Mouse (Mus musculus) gastrocnemius, postnatal 14 days (tissue): ENCODE data around the gene Pnmal2. TPM values are rescaled to one million over a fixed set of nuclear protein-coding genes. Genes with fewer than 3 reads are reported as not detected.

Source experiments
- DNase-seq: peaks from one replicate; pipeline ENCODE4 v3.0.0; 2021; ENCODE audit warnings: mixed read lengths
- intact Hi-C: fragments of 180-260 bp; cut with DNase I; formaldehyde crosslinking; loops from one replicate; pipeline ENCODE4 v1.15.1; 2025; ENCODE audit warnings: low total_unique reads
- total RNA-seq, 2 experiments: library from RNA; stranded (reverse); gene quantifications; 2 replicates each; pipeline ENCODE4 v1.2.3; 2021

Gene Pnmal2
- total RNA-seq, 2 experiments from 2014 or later: 9.2 to 11.8 TPM

DNA sequence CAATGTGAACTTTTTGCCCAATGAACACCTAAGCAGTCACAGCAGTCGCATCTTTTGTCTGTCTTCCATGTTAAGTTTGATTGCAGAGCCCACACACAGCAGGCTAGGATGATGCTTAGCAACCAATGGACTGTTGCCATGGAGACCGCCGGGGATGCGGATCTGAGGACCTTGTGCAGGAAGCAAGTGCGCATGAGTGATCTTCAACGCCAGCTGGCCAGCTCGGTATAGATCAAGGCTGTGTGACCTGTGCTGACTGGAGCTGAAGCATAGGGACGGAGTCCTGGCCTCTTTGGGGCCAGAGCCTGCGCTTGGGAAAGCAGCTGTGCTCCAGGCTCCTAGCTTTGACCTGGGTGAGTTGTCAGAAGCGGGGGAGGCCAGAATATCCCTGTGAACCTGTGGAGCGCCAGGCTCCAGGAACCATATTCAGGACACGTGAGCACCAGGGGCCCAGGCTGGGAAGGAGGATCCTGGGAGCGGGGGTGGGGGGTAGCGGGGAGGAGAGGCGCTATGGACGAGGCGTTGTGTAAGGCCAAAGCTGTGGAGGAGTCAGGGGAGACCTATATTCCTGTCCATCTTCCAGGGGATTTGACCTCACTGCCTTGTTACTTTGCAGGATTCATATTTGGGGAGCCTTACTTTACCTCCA is 15.2 kb downstream of the Pnmal2 start, which contains the start of gene Pnmal1:
TSS of gene Pnmal1 (plus strand) at position 141 of the 649 bp plus-strand sequence.
- no peak for DNase-seq
- intact Hi-C loops: no loop called here

DNA sequence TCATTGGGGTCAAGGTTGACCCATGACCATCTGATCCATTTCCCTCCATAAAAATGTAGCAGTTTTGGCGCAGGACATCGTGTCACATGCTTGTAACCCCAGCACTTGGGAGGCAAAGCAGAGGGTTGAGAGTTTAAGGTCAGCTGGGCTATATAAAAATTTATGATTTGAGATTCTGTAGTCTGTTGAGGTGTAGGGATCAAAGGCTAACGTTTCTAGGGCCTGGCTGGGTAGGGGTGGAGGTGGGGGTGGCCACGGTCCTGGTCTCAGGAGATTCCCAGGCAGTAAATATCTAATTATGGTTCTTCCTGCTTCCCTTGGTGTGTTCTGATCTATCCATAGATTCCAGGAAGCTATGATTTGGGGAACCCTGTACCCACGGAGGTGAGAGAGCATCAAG is 17.2 kb downstream of the Pnmal2 start:
- intact Hi-C loops: no loop called here
- DNase-seq: no peak

DNA sequence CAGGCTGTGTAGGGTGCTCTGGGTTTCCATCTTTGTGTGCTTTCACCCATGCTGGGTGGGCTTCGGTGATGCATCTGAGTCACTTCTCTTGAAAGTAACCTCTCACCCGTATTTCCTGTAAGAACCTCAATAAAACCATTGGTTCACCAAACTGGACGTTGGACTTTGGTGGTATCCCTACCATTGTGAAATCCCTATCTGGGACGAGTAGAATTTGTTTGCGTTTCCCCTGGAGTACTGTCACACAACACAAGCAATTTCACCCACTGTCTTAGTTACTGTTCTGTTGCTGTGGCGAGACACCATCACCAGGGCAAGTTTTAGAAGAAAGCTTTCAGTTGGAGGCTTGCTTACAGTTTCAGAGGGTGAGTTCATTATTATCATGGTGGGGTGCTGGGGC is 23.9 kb downstream of the Pnmal2 start:
- intact Hi-C loops: no loop called here
- no peak for DNase-seq

DNA sequence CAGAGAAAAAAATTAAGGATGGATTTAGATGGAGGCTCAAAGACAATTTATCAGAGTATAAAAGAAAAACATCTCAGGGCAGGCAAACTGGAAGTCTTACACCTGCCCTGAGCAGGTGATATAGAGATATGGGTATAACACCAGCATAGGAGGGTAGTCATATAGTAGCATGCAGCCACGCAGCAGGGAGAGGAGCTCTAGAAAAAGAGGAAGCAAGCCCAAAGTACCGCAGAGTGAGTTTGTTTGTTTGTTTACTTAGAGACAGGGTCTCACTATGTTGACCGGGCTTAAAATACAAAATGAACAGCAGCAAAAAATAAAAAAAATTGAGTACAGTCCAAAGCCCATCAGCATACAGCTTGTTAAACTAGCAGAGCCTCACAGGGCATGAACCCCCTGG is 26.7 kb downstream of the Pnmal2 start:
- intact Hi-C loops: no loop called here
- no peak for DNase-seq

DNA sequence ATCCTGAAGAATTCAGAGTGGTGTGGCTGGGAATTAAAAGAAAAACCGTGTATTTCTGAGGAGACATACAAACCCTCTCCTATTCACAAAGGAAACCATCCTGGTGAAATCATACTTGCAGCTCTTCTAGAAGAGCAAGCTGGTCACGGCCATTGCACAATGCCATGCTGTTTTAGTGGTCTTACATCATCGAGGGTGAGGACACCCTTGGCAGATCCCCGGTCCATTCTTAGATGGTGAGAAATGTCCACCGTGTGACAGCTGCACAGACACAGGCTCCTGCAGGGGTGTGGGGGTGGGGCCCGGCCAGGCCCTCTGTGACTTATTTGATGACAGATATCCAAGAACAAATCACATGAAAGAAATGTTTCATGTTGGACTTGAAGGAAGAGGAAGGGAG is 29.5 kb downstream of the Pnmal2 start:
- intact Hi-C loops: no loop called here
- peak; percentile 59 for DNase-seq

DNA sequence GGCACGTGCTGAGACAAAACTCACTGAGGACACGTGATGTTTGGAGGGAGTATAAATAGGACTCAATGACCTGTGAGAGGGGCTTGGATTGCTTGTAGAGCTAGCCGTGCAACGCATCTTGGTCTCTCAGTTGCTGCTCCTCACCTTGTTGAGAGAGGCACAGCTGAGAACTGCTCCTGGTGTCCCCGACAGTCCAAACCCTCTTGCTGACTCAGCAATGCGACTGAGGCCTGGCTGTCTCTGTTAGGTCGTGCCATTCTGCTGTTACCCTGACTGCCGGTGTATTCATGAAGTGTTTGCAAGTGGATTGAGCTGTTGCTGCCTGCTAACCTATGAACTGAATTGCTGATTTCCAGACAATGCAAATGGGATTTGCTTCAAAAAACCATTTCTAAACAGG is 31.8 kb downstream of the Pnmal2 start:
- intact Hi-C loops: no loop called here
- no peak for DNase-seq

DNA sequence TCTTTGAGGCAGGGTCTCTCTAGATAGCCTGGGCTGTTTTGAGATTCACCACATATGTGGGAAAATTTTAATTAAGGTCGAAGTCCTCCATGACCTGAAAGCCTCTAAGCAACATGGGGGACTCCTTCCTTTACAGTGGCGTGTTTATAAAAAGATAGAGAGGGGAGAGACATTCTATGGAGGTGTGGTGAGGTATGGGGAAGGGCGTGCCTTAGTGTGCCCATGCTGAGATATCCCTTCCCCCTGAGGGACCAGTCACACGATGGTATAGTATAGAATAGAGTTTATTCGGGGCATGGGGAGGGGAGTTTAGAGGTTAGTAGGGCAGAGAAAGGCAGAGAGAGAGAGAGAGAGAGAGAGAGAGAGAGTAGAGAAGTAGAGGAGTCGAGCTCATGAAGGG is 33.7 kb downstream of the Pnmal2 start:
- intact Hi-C loops: no loop called here

DNA sequence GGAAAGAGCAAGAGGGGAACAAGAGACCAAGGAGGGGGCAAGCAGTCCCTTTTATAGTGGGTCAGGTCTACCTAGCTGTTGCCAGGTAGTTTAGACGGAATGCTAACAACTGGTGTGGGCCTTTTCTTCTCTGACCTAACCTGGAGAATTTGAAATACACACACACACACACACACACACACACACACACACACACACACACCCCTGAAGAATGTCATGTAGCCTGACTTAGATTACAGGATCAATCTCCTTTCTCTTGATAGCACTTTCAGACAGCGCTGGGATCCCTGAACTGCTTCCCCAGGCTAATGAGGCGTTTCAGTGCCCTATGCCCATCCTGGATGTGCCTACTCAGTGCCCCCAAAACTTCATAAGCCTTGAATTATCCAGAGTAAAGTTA is 34.1 kb downstream of the Pnmal2 start:
- intact Hi-C loops: no loop called here
- no peak for DNase-seq

More for the DNA sequence above, 33.7 kb downstream of the Pnmal2 start:
- DNase-seq: no peak

DNA sequence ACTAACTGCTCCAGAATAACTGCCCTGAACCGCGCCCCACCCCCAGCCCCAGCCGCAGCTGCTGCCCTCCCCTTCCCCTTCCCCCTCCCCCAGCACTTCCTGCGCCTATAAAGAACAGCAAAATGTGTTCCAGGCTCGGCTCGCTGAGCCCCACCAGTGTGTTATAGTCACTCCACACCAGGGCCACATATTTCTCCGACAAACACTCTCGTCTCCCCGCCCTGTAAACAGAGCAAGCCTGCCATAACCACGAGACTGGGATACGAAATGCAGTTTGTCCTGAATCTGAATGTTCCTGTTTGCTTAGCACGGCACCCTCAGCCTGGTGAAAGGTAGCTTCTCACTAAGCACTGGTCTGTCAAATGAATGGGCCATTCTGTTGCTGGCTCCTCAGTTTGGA is 35.9 kb downstream of the Pnmal2 start:
- DNase-seq: peak; percentile 64
- intact Hi-C loops: no loop called here

DNA sequence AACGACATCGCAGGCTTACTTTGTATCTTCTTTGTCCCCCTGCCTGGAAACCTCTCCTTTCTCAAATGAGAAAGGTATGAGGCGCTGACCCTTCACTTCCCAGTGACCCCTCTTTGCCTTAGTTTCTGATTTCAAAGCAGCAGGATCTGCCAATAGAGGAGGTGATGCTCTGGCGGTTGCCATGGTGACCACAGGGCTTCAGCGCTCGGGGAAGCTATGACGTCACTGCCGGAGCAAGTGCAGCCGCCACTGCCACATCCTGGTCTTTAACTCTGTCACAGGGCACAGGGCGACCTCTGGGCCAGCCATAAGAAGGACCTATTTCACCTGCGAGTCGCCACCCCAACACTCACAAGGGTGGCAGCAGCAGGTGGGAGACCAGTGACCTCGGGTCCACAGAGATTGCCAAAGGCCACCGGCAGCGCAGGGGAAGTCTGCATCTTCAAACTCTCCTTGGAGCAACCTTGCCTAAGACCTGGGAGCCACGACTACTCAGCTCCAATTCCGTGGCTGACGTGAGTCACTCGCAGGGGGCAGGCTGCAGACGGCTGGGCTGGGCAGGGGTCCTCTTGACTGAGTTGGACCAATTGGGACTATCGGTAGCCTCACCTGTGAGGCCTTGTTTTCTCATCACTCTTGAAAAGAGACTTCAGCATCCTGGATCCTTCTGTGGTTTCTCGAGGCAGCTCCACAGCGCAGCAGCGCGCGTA is 38.5 kb downstream of the Pnmal2 start, which contains the start of gene Gm42372:
TSS of gene Gm42372 (plus strand) at position 228 of the 710 bp plus-strand sequence.
- intact Hi-C loops: no loop called here
- peak; percentile 33 for DNase-seq

DNA sequence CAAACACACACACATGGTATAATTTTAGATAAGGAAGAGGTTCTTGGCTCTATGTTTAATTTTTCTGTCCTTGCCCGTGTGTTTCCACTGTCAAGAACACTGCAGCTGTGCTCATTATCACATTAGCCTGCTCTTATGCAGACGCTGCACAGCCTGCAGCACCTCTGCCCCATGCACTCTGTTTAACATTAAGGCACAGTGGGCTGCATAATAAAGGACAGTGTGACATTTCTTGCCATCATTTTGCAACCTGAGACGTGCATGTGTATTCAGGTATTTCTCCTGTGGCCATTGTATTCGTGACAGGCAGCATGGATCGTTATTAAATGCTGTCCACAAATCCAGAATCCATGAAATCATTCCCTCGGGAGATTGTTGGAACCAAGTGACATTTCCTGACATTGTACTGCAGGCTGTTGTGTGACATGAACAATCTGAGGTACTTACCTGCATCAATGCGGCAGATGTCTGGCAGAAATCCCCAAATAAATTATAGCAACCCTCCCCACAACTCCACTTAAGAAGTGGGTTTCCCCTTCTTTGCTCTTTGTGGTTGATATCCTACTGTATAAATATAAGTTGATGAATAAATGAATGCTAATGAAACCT is 43.2 kb downstream of the Pnmal2 start:
- no peak for DNase-seq

DNA sequence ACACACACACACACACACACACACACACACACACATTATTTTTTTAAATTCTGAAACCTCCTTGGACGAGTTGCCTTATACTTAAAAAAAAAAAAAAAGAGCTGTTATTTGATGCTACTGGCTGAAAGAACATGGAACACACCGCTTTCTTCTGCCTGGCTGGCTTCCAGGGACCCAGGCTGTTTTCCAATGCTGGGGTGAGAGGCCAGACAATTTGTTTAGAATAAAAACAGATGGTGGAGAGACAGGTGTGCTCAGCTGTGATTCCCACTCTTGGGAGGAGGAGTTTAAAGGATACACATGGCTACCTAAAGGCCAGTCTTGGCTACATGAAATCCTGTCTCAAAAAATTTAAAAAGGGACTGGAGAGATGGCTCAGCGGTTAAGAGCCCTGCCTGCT is 43.9 kb downstream of the Pnmal2 start:
- peak; percentile 54 for DNase-seq
- intact Hi-C loops: no loop called here

More for the DNA sequence above, 43.2 kb downstream of the Pnmal2 start:
- intact Hi-C loops: no loop called here

DNA sequence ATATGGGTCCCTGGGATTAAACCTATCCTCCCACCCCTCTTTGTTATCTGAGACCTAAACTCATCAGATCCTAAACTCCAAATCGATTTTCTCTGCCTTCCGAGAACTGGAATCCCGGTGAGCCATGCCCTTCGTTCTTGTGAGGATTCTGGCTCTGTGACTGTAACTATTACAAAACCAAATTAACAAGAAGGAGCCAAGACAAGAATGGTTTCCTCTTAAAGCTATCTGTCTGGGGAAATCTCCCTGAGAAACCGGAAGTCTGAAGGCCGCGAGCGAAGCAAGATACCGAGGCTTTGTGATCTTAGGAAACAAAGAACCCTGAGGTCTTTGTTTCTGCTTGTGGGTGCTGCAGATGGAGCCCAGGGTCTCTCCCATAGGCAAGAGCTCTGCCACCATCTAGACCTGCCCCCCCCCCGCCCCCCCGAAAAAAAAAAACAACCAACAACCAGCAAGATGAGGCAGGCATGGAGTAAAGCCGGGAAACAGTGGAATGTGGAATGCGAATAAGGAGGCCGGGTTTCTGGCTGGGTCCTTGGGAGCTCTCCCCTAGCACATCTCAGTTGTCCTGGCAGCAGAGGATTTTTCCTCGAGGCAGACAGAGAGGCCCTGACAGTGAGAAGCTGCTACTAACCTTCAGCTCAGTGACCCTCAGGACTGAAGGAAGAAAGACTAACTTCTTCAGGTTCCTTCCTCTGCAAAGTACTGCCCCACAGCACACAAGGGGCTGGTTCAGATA is 45.7 kb downstream of the Pnmal2 start:
- intact Hi-C loops: no loop called here
- peak; percentile 32 for DNase-seq

DNA sequence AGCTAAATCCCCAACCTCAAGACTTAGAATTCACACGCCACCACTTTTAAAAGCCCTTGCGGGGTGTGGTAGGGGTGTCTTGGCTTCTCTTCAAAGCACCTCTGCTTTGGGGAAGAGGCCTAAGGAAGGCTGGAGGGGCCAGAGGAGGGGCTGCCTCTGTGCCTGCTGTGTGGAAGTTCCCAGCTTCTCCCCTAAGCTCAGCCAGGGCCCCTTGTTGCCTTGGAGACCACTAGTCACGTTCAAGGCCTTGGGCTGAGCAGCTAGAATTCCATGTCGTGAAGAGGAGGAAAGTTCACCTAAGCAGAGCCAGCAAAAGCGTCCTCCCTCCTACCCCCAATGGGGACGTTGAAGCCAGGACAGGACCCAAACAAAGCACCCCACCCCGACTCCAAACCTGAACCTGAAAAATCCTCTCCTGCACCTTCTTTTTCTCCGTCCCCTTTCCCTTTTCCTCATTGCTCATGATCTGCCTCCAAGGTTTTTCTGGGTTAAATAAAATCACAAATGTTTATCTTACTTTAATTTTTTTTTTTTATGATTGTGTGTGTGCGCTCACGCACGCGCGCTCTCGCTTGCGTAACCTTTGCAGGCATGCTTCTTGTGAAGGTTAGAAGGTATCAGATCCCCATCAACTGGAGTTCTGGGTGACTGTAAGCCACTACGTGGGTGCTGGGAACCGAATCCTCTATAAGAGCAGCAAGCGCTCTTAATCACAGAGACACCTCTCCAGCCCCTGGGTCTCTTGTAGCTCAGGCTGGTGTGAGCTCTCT is 47.4 kb downstream of the Pnmal2 start:
- no peak for DNase-seq
- intact Hi-C loops: no loop called here

DNA sequence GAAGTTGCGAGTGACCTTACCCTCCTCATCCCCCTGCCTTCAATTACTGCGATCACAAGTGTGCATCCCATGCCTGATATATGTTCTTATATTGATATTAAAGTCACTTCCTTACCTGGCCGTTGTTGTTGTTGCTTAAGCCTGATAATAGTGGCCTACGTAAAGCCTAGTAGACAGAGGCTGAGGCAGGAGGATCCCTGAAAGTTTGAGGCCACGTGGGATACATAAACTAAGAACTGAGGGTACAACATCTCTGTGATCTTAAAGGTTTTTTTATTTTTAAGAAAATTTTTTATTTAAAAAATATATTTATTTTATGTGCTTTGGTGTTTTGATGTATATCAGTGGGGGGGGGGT is 47.9 kb downstream of the Pnmal2 start, which contains the start of gene Ccdc8:
TSS of gene Ccdc8 (plus strand) at position 258 of the 357 bp plus-strand sequence.
- no peak for DNase-seq
- intact Hi-C loops: no loop called here

DNA sequence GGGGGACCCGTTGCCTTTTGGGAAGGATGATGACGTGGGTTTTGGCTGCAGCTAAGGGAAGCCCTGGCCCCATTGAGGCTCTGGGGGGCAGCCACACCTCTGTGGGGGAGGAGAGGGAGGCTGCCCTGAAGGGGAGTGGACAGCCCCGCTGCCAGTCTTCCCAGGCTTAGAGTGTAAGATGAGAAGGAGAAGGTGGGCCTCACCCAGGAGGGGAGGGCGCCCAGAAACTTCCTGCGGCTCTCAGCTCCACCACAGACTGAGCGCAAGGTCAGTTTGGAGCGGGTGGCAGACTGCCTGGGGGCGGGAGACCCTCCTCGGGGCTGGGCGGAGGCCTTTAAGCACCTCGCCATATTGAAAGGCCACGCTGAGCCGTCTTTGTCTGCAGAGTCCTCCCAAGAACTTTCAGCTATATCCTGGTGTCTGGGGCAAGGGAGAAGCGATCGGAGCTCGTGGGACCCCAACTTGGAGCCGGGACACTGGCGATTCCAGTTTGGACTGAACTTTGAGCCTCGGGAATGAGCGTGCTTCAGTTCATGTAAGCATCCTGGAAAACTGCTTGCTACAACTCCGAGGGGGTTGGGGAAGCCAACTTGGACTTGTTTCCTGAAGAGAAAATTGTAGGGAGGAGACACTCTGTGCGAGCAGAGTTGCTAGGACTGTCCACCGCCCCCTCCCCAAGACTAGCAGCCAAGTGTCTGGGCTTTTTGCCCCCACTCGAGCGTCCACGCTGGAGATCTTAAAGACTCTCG is 49.3 kb downstream of the Pnmal2 start:
- DNase-seq: peak; percentile 89
- intact Hi-C loops: no loop called here

DNA sequence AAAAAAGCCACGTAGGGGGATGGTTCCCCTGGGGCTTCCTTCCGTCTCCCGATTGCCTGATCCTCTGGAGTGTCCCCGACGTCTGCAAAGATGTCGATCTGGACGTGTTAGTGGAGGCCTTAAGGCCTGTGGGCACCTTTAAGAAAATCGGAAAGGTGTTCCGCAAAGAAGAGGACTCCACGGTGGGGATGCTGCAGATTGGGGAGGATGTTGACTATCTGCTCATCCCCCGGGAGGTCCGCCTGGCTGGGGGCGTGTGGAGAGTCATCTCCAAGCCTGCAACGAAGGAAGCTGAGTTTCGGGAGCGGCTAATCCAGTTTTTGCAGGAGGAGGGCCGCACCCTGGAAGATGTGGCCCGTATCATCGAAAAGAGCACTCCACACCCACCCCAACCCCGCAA is 49.9 kb downstream of the Pnmal2 start:
- DNase-seq: no peak
- intact Hi-C loops: no loop called here

DNA sequence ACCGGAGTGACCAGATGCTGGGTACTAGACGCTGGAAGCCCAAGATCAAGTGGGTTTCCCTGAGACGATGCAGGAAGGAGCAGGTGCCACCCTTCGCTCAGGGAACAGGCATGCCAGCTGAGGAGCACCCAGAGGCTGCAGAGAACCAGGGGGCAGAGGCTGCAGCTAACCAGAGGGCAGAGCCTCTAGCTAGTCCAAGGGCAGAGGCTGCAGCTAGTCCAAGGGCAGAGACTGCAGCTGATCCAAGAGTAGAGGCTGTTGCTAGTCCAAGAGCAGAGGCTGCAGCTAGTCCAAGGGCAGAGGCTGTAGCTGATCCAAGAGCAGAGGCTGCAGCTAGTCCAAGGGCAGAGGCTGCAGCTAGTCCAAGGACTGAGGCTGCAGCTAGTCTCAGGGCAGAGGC is 50.9 kb downstream of the Pnmal2 start:
- DNase-seq: no peak
- intact Hi-C loops: no loop called here
